Mouse (Mus musculus): ENCODE measurements at regions not wholly inside any gene's neighbourhood (a gene's known extent, or its start where the extent isn't known, plus 50 kb on each side); places are given as distances from the start of the nearest gene placed in this dataset.

GRCm38 (mm10) chr2:95232135-95232772 is 794.3 kb upstream of the Api5 start:
- peak; percentile 62 for TF ChIP-seq ZC3H11A (IDR thresholded peaks at IDR 0.05; ENCODE audit: borderline replicate concordance, low read depth, low read length)
- TF ChIP-seq HCFC1 (IDR thresholded peaks at IDR 0.05; ENCODE audit: borderline replicate concordance, insufficient read depth, low read length) = no peak
- no peak for TF ChIP-seq CHD2 (IDR thresholded peaks at IDR 0.05; ENCODE audit: low read depth, low read length)
- no peak for TF ChIP-seq ZNF384 (IDR thresholded peaks at IDR 0.05; ENCODE audit: low read depth, low read length)

Measured in ES-E14 (cell line).